Mouse (Mus musculus) cerebellum, adult 2 months (tissue): ENCODE measurements at regions not wholly inside any gene's neighbourhood (a gene's known extent, or its start where the extent isn't known, plus 50 kb on each side); places are given as distances from the start of the nearest gene placed in this dataset.

Experiments
- DNase-seq, 2 experiments: peaks; one replicate each; pipeline ENCODE4 v3.0.0; 2021
- H3K27ac ChIP-seq: fragments of 200-500 bp; 2 replicates; pipeline ENCODE4 v1.5.1; 2012; ENCODE audit warnings: low read length, control low read depth, inconsistent platforms; ENCODE audit not compliant: insufficient read depth
- H3K27me3 ChIP-seq: fragments of 200-500 bp; 2 replicates; pipeline ENCODE4 v1.6.1; 2012; ENCODE audit warnings: inconsistent platforms, mild to moderate bottlenecking, low read length, moderate library complexity; ENCODE audit not compliant: control insufficient read depth, insufficient read depth
- H3K4me1 ChIP-seq: fragments of 200-500 bp; 2 replicates; pipeline ENCODE4 v1.6.1; 2011; ENCODE audit warnings: low read length; ENCODE audit not compliant: control insufficient read depth, insufficient read depth
- H3K4me3 ChIP-seq: fragments of 200-500 bp; replicated peaks from 2 replicates; pipeline ENCODE3; 2011; ENCODE audit warnings: mild to moderate bottlenecking, low read depth, low read length, control low read depth; ENCODE audit not compliant: insufficient read depth
- CTCF ChIP-seq: fragments of 200-500 bp; IDR thresholded peaks from 2 replicates; pipeline ENCODE4 v1.5.1; 2011; ENCODE audit warnings: low read depth, mild to moderate bottlenecking, control low read depth, low read length, moderate library complexity, borderline replicate concordance; ENCODE audit not compliant: insufficient read depth
- POLR2A ChIP-seq: fragments of 200-500 bp; IDR thresholded peaks from 2 replicates; pipeline ENCODE4 v1.6.1; 2011; ENCODE audit warnings: low read length, control low read depth, borderline replicate concordance; ENCODE audit not compliant: insufficient read depth
- WGBS: fragments of 180-500 bp; shearing (Covaris S2); methylation state at CpG from one replicate; pipeline ENCODE4 v1.1.7; 2018; 5-methylcytosine and 5-hydroxymethylcytosine counted together

DNA sequence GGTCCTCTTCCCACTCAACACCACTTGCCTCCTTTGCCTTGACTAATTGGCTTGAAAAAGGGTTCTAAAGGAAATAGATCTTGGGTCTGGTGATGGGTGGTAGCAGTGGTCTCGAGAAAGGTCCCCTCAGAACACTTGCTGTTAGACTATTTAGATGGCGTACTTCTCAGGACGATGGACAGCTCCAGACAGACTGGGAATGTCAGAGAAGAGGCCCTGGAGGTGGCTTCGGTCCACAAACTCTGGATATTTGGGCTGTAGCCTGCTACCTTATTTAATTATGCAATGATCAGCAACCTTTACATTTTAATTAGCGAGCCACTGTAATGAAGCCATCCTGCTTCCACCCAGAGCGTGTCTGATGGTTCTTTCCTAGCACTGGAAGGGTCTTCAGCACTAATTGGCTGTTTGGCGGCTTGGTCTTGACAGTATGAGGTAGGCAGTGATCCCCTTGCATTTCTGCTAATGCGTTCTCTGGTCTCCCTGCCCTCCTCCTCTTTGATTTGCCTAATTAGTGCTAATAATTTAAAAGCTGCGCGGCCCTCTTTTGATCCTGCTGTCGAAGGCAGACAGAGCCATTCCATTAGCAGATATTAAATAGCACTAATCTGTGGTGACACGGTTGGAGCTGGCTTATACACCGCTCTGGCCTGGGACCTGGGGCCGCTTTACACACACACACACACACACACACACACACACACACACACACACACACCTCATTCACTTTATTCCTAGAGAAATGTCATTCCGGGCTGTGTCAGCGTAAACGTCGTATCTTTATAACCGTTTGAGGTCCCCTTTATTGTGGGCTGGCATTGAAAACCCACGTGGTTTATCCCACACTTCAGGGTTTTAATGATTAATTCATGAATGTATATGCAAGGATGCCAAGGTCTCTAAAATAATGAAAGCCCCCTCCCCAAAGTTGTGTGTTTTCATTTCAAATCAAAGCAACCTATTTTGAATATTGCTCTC is 76.4 kb upstream of the N4bp1 start:
- Histone ChIP-seq H3K4me1 (no peaks in the 10 kb centered on the region), H3K4me3 (no peak overlapping the region), H3K27me3 (no peaks in the 10 kb centered on the region), H3K27ac (no peak overlapping the region)
- DNase-seq: no peak
- TF ChIP-seq CTCF (no peak), POLR2A (no peak)
- WGBS: 69% methylated on average over 20 of the region's 20 CpGs
